ENCODE assay signal across 13 mouse cellular contexts in the genomic region with DNA sequence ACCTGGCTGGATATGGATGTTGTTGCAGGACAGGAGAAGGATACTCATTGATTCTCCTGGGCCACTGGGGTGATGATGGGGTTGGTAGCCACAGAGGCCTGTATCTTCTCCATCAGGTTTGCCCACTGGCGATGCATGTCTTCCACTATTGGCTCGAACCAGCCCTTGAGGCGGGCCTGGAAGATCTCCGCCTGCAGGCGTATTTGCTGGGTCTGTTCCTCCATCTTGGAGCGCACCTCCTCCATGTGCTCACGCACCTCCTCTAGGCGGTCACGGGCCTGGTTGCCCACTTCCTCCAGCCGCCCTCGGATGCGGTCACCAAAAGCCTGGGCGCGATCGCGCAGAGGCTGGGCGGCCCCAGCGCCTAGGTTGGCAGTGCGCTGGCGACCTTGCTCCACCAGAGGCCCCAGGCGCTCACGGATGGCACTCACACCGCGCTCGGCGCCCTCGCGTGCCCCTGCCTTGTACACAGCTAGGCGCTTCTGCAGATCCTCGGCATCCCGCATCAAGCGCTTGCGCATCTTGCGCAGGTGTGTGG. TPM values are rescaled to one million over a fixed set of nuclear protein-coding genes. Genes with fewer than 3 reads are reported as not detected.
DNase-seq lines count a peak whose midpoint lies in the region; ATAC-seq and TF ChIP-seq lines count a peak whose summit lies in the region.
"Had no signal": no experiment of that assay in that cellular context is flagged by ENCODE, and none has a peak within 500 bp of the region (broad histone marks: within the 10 kb centered on the region; RNA-seq: fewer than 3 reads in every experiment).

No protein-coding gene starts in this region.

- H3K4me3 ChIP-seq in forebrain, embryonic 10.5 days = 0 out of 2 replicates have a peak overlapping the region, but pooled peaks have one; percentile 4
- H3K4me3 ChIP-seq in forebrain, embryonic 12.5 days (replicated peaks) = no peak overlapping the region
- H3K4me3 ChIP-seq in lung, embryonic 14.5 days (ENCODE audit: low read depth, low read length) = 0 out of 2 replicates have a peak overlapping the region, but pooled peaks have one; percentile 4
- no peak overlapping the region for H3K4me3 ChIP-seq in lung, postnatal 0 days (ENCODE audit: low read depth, low read length)
- peak overlapping the region; percentile 59 for H3K4me3 ChIP-seq in liver, embryonic 16.5 days (ENCODE audit: low read depth, low read length)
- no peak overlapping the region for H3K4me3 ChIP-seq in intestine, embryonic 16.5 days (ENCODE audit: low read length)
- H3K4me3 ChIP-seq: forebrain, embryonic 13.5 days; limb, embryonic 13.5 days had no signal

- peaks cover 28% of the 10 kb centered on the region for H3K36me3 ChIP-seq in forebrain, embryonic 10.5 days (replicated peaks)
- H3K36me3 ChIP-seq in forebrain, embryonic 12.5 days (replicated peaks) = peaks cover 11% of the 10 kb centered on the region; the same call in 1 of the 2 replicates
- peaks cover 15% of the 10 kb centered on the region; the same call in 1 of the 2 replicates for H3K36me3 ChIP-seq in lung, embryonic 14.5 days (ENCODE audit: insufficient read depth)
- H3K36me3 ChIP-seq in lung, postnatal 0 days (ENCODE audit: insufficient read depth, low read length) = no peaks in the 10 kb centered on the region
- H3K36me3 ChIP-seq in liver, embryonic 16.5 days (ENCODE audit: control insufficient read depth, insufficient read depth) = peaks cover 8% of the 10 kb centered on the region; the same call in 1 of the 2 replicates
- 0 out of 2 replicates have a peak, but pooled peaks cover 6% of the 10 kb centered on the region for H3K36me3 ChIP-seq in intestine, embryonic 16.5 days (ENCODE audit: control insufficient read depth, insufficient read depth, low read length)

- H3K9ac ChIP-seq in forebrain, embryonic 12.5 days = no peak overlapping the region
- H3K9ac ChIP-seq in lung, embryonic 14.5 days = no peak overlapping the region
- no peak overlapping the region for H3K9ac ChIP-seq in lung, postnatal 0 days (replicated peaks; ENCODE audit: low read depth)
- no peak overlapping the region for H3K9ac ChIP-seq in liver, embryonic 16.5 days (ENCODE audit: low read depth, low read length)
- H3K9ac ChIP-seq in intestine, embryonic 16.5 days (ENCODE audit: low read depth, low read length) = no peak overlapping the region
- H3K9ac ChIP-seq: forebrain, embryonic 13.5 days; limb, embryonic 13.5 days had no signal

- TF ChIP-seq EP300 in lung, postnatal 0 days (IDR thresholded peaks at IDR 0.05) = no peak

- no peak overlapping the region for H3K27ac ChIP-seq in forebrain, embryonic 10.5 days
- no peak overlapping the region for H3K27ac ChIP-seq in forebrain, embryonic 12.5 days
- H3K27ac ChIP-seq in lung, embryonic 14.5 days (ENCODE audit: low read depth) = no peak overlapping the region
- no peak overlapping the region for H3K27ac ChIP-seq in lung, postnatal 0 days (ENCODE audit: low read length)
- no peak overlapping the region for H3K27ac ChIP-seq in liver, embryonic 16.5 days (ENCODE audit: low read length)
- no peak overlapping the region for H3K27ac ChIP-seq in intestine, embryonic 16.5 days (ENCODE audit: low read length)
- H3K27ac ChIP-seq: forebrain, embryonic 13.5 days; limb, embryonic 13.5 days had no signal

- H3K9me3 ChIP-seq in forebrain, embryonic 10.5 days = peaks cover 10% of the 10 kb centered on the region
- H3K9me3 ChIP-seq in forebrain, embryonic 12.5 days = 0 out of 2 replicates have a peak, but pooled peaks cover 6% of the 10 kb centered on the region
- H3K9me3 ChIP-seq in lung, embryonic 14.5 days (ENCODE audit: low read depth, low read length) = no peaks in the 10 kb centered on the region; the same call in 1 of the 2 replicates
- no peaks in the 10 kb centered on the region for H3K9me3 ChIP-seq in lung, postnatal 0 days (ENCODE audit: low read length)
- H3K9me3 ChIP-seq in liver, embryonic 16.5 days (replicated peaks; ENCODE audit: control insufficient read depth, low read length) = no peaks in the 10 kb centered on the region
- H3K9me3 ChIP-seq in intestine, embryonic 16.5 days (ENCODE audit: control insufficient read depth, low read length) = no peaks in the 10 kb centered on the region; the same call in 1 of the 2 replicates
- H3K9me3 ChIP-seq: limb, embryonic 13.5 days had no signal

- no peaks in the 10 kb centered on the region for H3K27me3 ChIP-seq in forebrain, embryonic 10.5 days (ENCODE audit: poor library complexity, severe bottlenecking)
- 0 out of 2 replicates have a peak, but pooled peaks cover 4% of the 10 kb centered on the region for H3K27me3 ChIP-seq in forebrain, embryonic 12.5 days
- H3K27me3 ChIP-seq in lung, embryonic 14.5 days (ENCODE audit: insufficient read depth, low read length) = no peaks in the 10 kb centered on the region
- H3K27me3 ChIP-seq in lung, postnatal 0 days (replicated peaks; ENCODE audit: insufficient read depth, low read length) = no peaks in the 10 kb centered on the region
- no peaks in the 10 kb centered on the region for H3K27me3 ChIP-seq in liver, embryonic 16.5 days (ENCODE audit: control insufficient read depth, insufficient read depth, low read depth, low read length)
- H3K27me3 ChIP-seq in intestine, embryonic 16.5 days (replicated peaks; ENCODE audit: control insufficient read depth, insufficient read depth, low read length) = no peaks in the 10 kb centered on the region

- ATAC-seq in forebrain, embryonic 12.5 days (ENCODE audit: low FRiP score) = no peak
- no peak for ATAC-seq in lung, embryonic 14.5 days (ENCODE audit: insufficient read depth)
- ATAC-seq in lung, postnatal 0 days = no peak
- no peak for ATAC-seq in liver, embryonic 16.5 days (ENCODE audit: low read depth)
- no peak for ATAC-seq in intestine, embryonic 16.5 days
- ATAC-seq: forebrain, embryonic 13.5 days had no signal

- TF ChIP-seq CTCF in lung, embryonic 14.5 days (IDR thresholded peaks at IDR 0.05; ENCODE audit: low read depth) = no peak
- TF ChIP-seq CTCF in lung, postnatal 0 days (IDR thresholded peaks at IDR 0.05) = no peak

- no peak overlapping the region for H3K4me2 ChIP-seq in forebrain, embryonic 12.5 days
- no peak overlapping the region for H3K4me2 ChIP-seq in lung, embryonic 14.5 days
- H3K4me2 ChIP-seq in lung, postnatal 0 days (replicated peaks; ENCODE audit: low read depth, low read length) = no peak overlapping the region
- H3K4me2 ChIP-seq in liver, embryonic 16.5 days (ENCODE audit: low read depth, low read length) = peak overlapping the region; percentile 44
- no peak overlapping the region for H3K4me2 ChIP-seq in intestine, embryonic 16.5 days (ENCODE audit: low read depth, low read length)
- H3K4me2 ChIP-seq: forebrain, embryonic 13.5 days; limb, embryonic 13.5 days had no signal

- DNase-seq in forebrain, embryonic 10.5 days (ENCODE audit: extremely low spot score, low spot score) = no peak
- DNase-seq in lung, embryonic 14.5 days = no peak
- no peak for DNase-seq in lung, postnatal 0 days (ENCODE audit: low spot score)
- peak; percentile 80 for DNase-seq in R1 (ENCODE audit: low read depth, low spot score)
- no peak for DNase-seq in thymus, postnatal 36 days
- DNase-seq: cerebellum, postnatal 14 days; kidney, postnatal 10 days had no signal

- 94% methylated on average over 34 of the region's 34 CpGs for WGBS in forebrain, embryonic 10.5 days
- WGBS in forebrain, embryonic 12.5 days = 95% methylated on average over 34 of the region's 34 CpGs
- WGBS in lung, embryonic 14.5 days = 93% methylated on average over 34 of the region's 34 CpGs
- 95% methylated on average over 34 of the region's 34 CpGs for WGBS in lung, postnatal 0 days
- WGBS in liver, embryonic 16.5 days (ENCODE audit: insufficient replicate concordance) = 85% methylated on average over 34 of the region's 34 CpGs
- 93% methylated on average over 34 of the region's 34 CpGs for WGBS in intestine, embryonic 16.5 days

- peaks cover 68% of the 10 kb centered on the region for H3K4me1 ChIP-seq in forebrain, embryonic 10.5 days
- peaks cover 26% of the 10 kb centered on the region for H3K4me1 ChIP-seq in forebrain, embryonic 12.5 days
- peaks cover 28% of the 10 kb centered on the region for H3K4me1 ChIP-seq in lung, embryonic 14.5 days (ENCODE audit: insufficient read depth)
- peaks cover 26% of the 10 kb centered on the region; the same call in 1 of the 2 replicates for H3K4me1 ChIP-seq in lung, postnatal 0 days (ENCODE audit: insufficient read depth, low read depth, low read length)
- H3K4me1 ChIP-seq in liver, embryonic 16.5 days (ENCODE audit: control insufficient read depth, low read depth, low read length) = peaks cover 53% of the 10 kb centered on the region
- peaks cover 61% of the 10 kb centered on the region for H3K4me1 ChIP-seq in intestine, embryonic 16.5 days (ENCODE audit: control insufficient read depth, insufficient read depth, low read length)

RNA-seq across cellular contexts. Expression of a gene that starts 2.6 kb away (rescaled TPM):
- 140 and 154 TPM in 2 replicates for polyA plus RNA-seq in forebrain, embryonic 10.5 days (2016; fragmentation: Nextera tagmentation; extraction: Ambion mirVana)
- polyA plus RNA-seq in forebrain, embryonic 12.5 days (2016; fragmentation: Nextera tagmentation; extraction: Ambion mirVana) = 115 and 128 TPM in 2 replicates
- polyA plus RNA-seq in lung, embryonic 14.5 days (2014; fragmentation: Nextera tagmentation; extraction: Ambion mirVana) = 404 and 439 TPM in 2 replicates
- 768 and 1,006 TPM in 2 replicates for polyA plus RNA-seq in lung, postnatal 0 days (2015; fragmentation: Nextera tagmentation; extraction: Ambion mirVana)
- polyA plus RNA-seq in liver, embryonic 16.5 days (2015; fragmentation: Nextera tagmentation; extraction: Ambion mirVana) = 3,720 and 4,229 TPM in 2 replicates
- polyA plus RNA-seq in intestine, embryonic 16.5 days (2015; fragmentation: Nextera tagmentation; extraction: Ambion mirVana) = 314 and 355 TPM in 2 replicates

RNA-seq across cellular contexts. Expression of a gene that starts 3.9 kb away (rescaled TPM):
- 2.3 TPM in 2 replicates for polyA plus RNA-seq in forebrain, embryonic 10.5 days (2016; fragmentation: Nextera tagmentation; extraction: Ambion mirVana)
- polyA plus RNA-seq in forebrain, embryonic 12.5 days (2016; fragmentation: Nextera tagmentation; extraction: Ambion mirVana) = 0.73 and 1.2 TPM in 2 replicates
- 13.6 and 15.5 TPM in 2 replicates for polyA plus RNA-seq in lung, embryonic 14.5 days (2014; fragmentation: Nextera tagmentation; extraction: Ambion mirVana)
- 61.1 and 63.8 TPM in 2 replicates for polyA plus RNA-seq in lung, postnatal 0 days (2015; fragmentation: Nextera tagmentation; extraction: Ambion mirVana)
- polyA plus RNA-seq in liver, embryonic 16.5 days (2015; fragmentation: Nextera tagmentation; extraction: Ambion mirVana) = 919 and 984 TPM in 2 replicates
- polyA plus RNA-seq in intestine, embryonic 16.5 days (2015; fragmentation: Nextera tagmentation; extraction: Ambion mirVana) = 39.5 and 43.2 TPM in 2 replicates

RNA-seq across cellular contexts. Expression of a gene that starts 15.1 kb away (rescaled TPM):
- not detected in 2 replicates for polyA plus RNA-seq in forebrain, embryonic 10.5 days (2016; fragmentation: Nextera tagmentation; extraction: Ambion mirVana)
- polyA plus RNA-seq in forebrain, embryonic 12.5 days (2016; fragmentation: Nextera tagmentation; extraction: Ambion mirVana) = not detected in 2 replicates
- polyA plus RNA-seq in lung, embryonic 14.5 days (2014; fragmentation: Nextera tagmentation; extraction: Ambion mirVana) = 0.30 TPM in 1 of 2 replicates, not detected in the other
- 0.38 and 0.88 TPM in 2 replicates for polyA plus RNA-seq in lung, postnatal 0 days (2015; fragmentation: Nextera tagmentation; extraction: Ambion mirVana)
- 405 and 488 TPM in 2 replicates for polyA plus RNA-seq in liver, embryonic 16.5 days (2015; fragmentation: Nextera tagmentation; extraction: Ambion mirVana)
- polyA plus RNA-seq in intestine, embryonic 16.5 days (2015; fragmentation: Nextera tagmentation; extraction: Ambion mirVana) = 2.6 and 8.3 TPM in 2 replicates
- polyA plus RNA-seq: embryonic facial prominence, embryonic 11.5 days; limb, embryonic 13.5 days had no signal

RNA-seq across cellular contexts. Expression of a gene that starts 15.2 kb away (rescaled TPM):
- not detected in 2 replicates for polyA plus RNA-seq in forebrain, embryonic 10.5 days (2016; fragmentation: Nextera tagmentation; extraction: Ambion mirVana)
- polyA plus RNA-seq in forebrain, embryonic 12.5 days (2016; fragmentation: Nextera tagmentation; extraction: Ambion mirVana) = not detected in 2 replicates
- polyA plus RNA-seq in lung, embryonic 14.5 days (2014; fragmentation: Nextera tagmentation; extraction: Ambion mirVana) = not detected in 2 replicates
- polyA plus RNA-seq in lung, postnatal 0 days (2015; fragmentation: Nextera tagmentation; extraction: Ambion mirVana) = not detected in 2 replicates
- 20.6 and 35.3 TPM in 2 replicates for polyA plus RNA-seq in liver, embryonic 16.5 days (2015; fragmentation: Nextera tagmentation; extraction: Ambion mirVana)
- not detected in 2 replicates for polyA plus RNA-seq in intestine, embryonic 16.5 days (2015; fragmentation: Nextera tagmentation; extraction: Ambion mirVana)
- polyA plus RNA-seq: embryonic facial prominence, embryonic 11.5 days; forebrain, embryonic 13.5 days; limb, embryonic 13.5 days had no signal

RNA-seq across cellular contexts. Expression of a gene that starts 18.7 kb away (rescaled TPM):
- polyA plus RNA-seq in forebrain, embryonic 10.5 days (2016; fragmentation: Nextera tagmentation; extraction: Ambion mirVana) = 0.39 TPM in 1 of 2 replicates, not detected in the other
- not detected in 2 replicates for polyA plus RNA-seq in forebrain, embryonic 12.5 days (2016; fragmentation: Nextera tagmentation; extraction: Ambion mirVana)
- polyA plus RNA-seq in lung, embryonic 14.5 days (2014; fragmentation: Nextera tagmentation; extraction: Ambion mirVana) = 2.5 and 3.4 TPM in 2 replicates
- 4.2 and 4.9 TPM in 2 replicates for polyA plus RNA-seq in lung, postnatal 0 days (2015; fragmentation: Nextera tagmentation; extraction: Ambion mirVana)
- 1,344 and 1,420 TPM in 2 replicates for polyA plus RNA-seq in liver, embryonic 16.5 days (2015; fragmentation: Nextera tagmentation; extraction: Ambion mirVana)
- polyA plus RNA-seq in intestine, embryonic 16.5 days (2015; fragmentation: Nextera tagmentation; extraction: Ambion mirVana) = 463 and 798 TPM in 2 replicates
- polyA plus RNA-seq: forebrain, embryonic 13.5 days had no signal

Comparison
In these comparisons a context has a peak if more than half of its experiments do, and no peak if none do; other contexts are left out.
1. H3K4me3 ChIP-seq: peak in forebrain, embryonic 10.5 days (single experiment), lung, embryonic 14.5 days (single experiment) and liver, embryonic 16.5 days (single experiment); none in forebrain, embryonic 12.5 days (single experiment), lung, postnatal 0 days (single experiment) and intestine, embryonic 16.5 days (single experiment).
2. RNA of a gene that starts 3.9 kb away (polyA plus RNA-seq): 919 to 984 TPM in liver, embryonic 16.5 days; 61.1 to 63.8 TPM in lung, postnatal 0 days, 39.5 to 43.2 TPM in intestine, embryonic 16.5 days, 13.6 to 15.5 TPM in lung, embryonic 14.5 days, 2.3 TPM in forebrain, embryonic 10.5 days and 0.73 to 1.2 TPM in forebrain, embryonic 12.5 days; every median in the first group is over 10 times any median in the second.
3. RNA of a gene that starts 15.1 kb away (polyA plus RNA-seq): 405 to 488 TPM in liver, embryonic 16.5 days; 2.6 to 8.3 TPM in intestine, embryonic 16.5 days, 0.38 to 0.88 TPM in lung, postnatal 0 days, 0.30 TPM in lung, embryonic 14.5 days, not detected in forebrain, embryonic 10.5 days and not detected in forebrain, embryonic 12.5 days; every median in the first group is over 10 times any median in the second.